Mouse (Mus musculus) midbrain, embryonic 11.5 days (tissue): ENCODE measurements around the gene Prrg3. TPM values are rescaled to one million over a fixed set of nuclear protein-coding genes. Genes with fewer than 3 reads are reported as not detected.

Source experiments
- ATAC-seq: fragments of 200-750 bp; cut with Nextera tagmentation; 2 replicates; pipeline ENCODE4 v1.8.0; 2017; ENCODE audit warnings: moderate TSS enrichment, moderate library complexity; ENCODE audit not compliant: low FRiP score
- DNase-seq: peaks from one replicate; pipeline ENCODE4 v3.0.0; 2015; ENCODE audit warnings: low spot score; ENCODE audit errors: missing footprints
- H3K27ac ChIP-seq: fragments of 300-500 bp; sonication (generic); 2 replicates; pipeline ENCODE4 v1.5.1; 2014; ENCODE audit warnings: low read depth, low read length
- H3K27me3 ChIP-seq: fragments of 300-500 bp; sonication (generic); 2 replicates; pipeline ENCODE4 v1.6.1; 2014; ENCODE audit warnings: mild to moderate bottlenecking, low read length, moderate library complexity, mixed read lengths; ENCODE audit not compliant: control insufficient read depth, insufficient read depth
- H3K36me3 ChIP-seq: fragments of 300-500 bp; sonication (generic); 2 replicates; pipeline ENCODE4 v1.6.1; 2014; ENCODE audit warnings: mild to moderate bottlenecking, low read length, moderate library complexity, mixed read lengths; ENCODE audit not compliant: control insufficient read depth, insufficient read depth
- H3K4me1 ChIP-seq: fragments of 300-500 bp; sonication (generic); 2 replicates; pipeline ENCODE4 v1.6.1; 2014; ENCODE audit warnings: low read length; ENCODE audit not compliant: control insufficient read depth, insufficient read depth
- H3K4me2 ChIP-seq: fragments of 300-500 bp; sonication (generic); 2 replicates; pipeline ENCODE4 v1.6.1; 2014; ENCODE audit warnings: mild to moderate bottlenecking, moderate library complexity
- H3K4me3 ChIP-seq: fragments of 300-500 bp; sonication (generic); 2 replicates; pipeline ENCODE4 v1.5.1; 2014; ENCODE audit warnings: low read depth, low read length
- H3K9ac ChIP-seq: fragments of 300-500 bp; sonication (generic); 2 replicates; pipeline ENCODE4 v1.6.1; 2014; ENCODE audit warnings: low read length
- H3K9me3 ChIP-seq: fragments of 300-500 bp; sonication (generic); 2 replicates; pipeline ENCODE4 v1.6.1; 2016; ENCODE audit warnings: low read length; ENCODE audit not compliant: control insufficient read depth
- WGBS: fragments of 180-500 bp; shearing (Covaris S2); extraction: QIAGEN DNeasy Blood & Tissue Kit; methylation state at CpG from one replicate; pipeline ENCODE4 v1.1.7; 2014; 5-methylcytosine and 5-hydroxymethylcytosine counted together
- polyA plus RNA-seq: library from polyadenylated mRNA; unstranded; fragments of >200 nt; fragmentation: Nextera tagmentation; extraction: Ambion mirVana; gene quantifications from 2 replicates; pipeline ENCODE4 v1.2.1, GENCODE M21; 2014

Gene Prrg3
- polyA plus RNA-seq, 1 experiment from 2014 or later: 6.6 TPM

DNA sequence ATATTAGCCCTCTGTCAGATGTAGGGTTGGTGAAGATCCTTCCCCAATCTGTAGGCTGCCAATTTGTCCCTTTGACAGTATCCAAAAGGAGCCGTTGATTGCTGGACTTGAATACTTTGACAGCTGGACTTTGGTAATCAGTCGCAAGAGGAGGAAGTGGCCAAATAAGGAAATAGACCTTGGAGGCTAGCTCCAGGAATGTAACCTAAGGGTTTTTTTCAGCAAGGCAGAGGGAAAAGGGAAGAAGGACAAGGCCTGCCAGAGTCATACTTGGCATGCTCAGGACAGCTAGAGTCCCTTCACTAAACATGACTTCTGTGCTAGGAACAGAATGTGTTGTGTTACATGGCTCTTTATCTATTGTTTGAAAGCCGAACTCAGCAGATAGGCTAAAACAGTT lies 18.0 kb downstream of the Prrg3 start:
- Histone ChIP-seq H3K9me3 (no peaks in the 10 kb centered on the region), H3K4me2 (no peak overlapping the region), H3K4me1 (no peaks in the 10 kb centered on the region), H3K36me3 (no peaks in the 10 kb centered on the region), H3K27me3 (no peaks in the 10 kb centered on the region), H3K27ac (no peak overlapping the region), H3K9ac (no peak overlapping the region), H3K4me3 (no peak overlapping the region)
- ATAC-seq (no peak), DNase-seq (no peak)
- 75% methylated on average over 3 of the region's 3 CpGs for WGBS

DNA sequence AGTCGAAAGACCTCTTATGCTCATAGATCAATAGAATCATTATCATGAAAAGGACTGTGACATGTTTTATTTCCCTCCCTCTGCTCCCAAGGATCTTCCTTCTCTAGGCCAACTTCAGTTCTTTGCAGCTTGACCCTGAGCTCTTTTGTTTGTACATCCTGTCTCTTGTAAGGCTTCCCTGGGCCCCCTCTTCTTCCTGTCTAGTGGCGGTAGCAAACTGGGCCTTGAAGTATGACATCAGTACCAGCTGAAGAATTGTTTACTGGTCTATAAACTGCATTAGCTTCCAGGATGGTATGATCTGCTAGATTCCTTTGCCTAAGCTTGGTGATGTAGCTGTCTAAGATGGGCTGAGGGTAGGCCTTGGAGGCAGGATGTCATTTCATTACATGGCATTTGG lies 18.9 kb downstream of the Prrg3 start:
- no peak overlapping the region for H3K9ac ChIP-seq
- no peaks in the 10 kb centered on the region for H3K36me3 ChIP-seq
- no peak overlapping the region for H3K27ac ChIP-seq
- H3K27me3 ChIP-seq: no peaks in the 10 kb centered on the region
- H3K9me3 ChIP-seq: no peaks in the 10 kb centered on the region
- no peaks in the 10 kb centered on the region for H3K4me1 ChIP-seq
- WGBS: 83% methylated on average over 2 of the region's 2 CpGs
- ATAC-seq (no peak), DNase-seq (no peak)
- no peak overlapping the region for H3K4me3 ChIP-seq
- no peak overlapping the region for H3K4me2 ChIP-seq

DNA sequence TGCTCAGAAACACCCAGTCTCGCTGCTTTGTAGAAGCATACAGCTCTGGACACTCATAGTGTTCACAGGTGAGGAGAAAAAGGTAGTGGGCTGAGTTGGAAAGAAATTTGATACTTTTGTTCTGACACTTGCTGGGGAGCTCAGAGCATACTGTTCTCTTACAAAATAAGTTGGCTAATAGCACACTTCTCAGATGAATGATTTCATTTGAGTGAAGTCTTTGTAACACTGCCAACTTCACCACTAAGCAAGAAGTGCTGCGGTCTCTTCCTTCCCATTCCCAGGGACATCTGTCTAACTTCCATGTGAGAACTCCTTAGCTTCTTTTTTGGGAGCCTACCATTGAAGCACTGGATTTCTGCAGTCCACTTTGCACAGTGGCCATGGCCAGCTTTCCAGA lies 20.8 kb downstream of the Prrg3 start:
- Histone ChIP-seq H3K4me1 (no peaks in the 10 kb centered on the region), H3K36me3 (no peaks in the 10 kb centered on the region), H3K27me3 (no peaks in the 10 kb centered on the region), H3K9me3 (no peaks in the 10 kb centered on the region), H3K4me3 (no peak overlapping the region), H3K9ac (no peak overlapping the region), H3K4me2 (no peak overlapping the region), H3K27ac (no peak overlapping the region)
- ATAC-seq (no peak), DNase-seq (no peak)
- WGBS: 79% methylated on average over 2 of the region's 2 CpGs

DNA sequence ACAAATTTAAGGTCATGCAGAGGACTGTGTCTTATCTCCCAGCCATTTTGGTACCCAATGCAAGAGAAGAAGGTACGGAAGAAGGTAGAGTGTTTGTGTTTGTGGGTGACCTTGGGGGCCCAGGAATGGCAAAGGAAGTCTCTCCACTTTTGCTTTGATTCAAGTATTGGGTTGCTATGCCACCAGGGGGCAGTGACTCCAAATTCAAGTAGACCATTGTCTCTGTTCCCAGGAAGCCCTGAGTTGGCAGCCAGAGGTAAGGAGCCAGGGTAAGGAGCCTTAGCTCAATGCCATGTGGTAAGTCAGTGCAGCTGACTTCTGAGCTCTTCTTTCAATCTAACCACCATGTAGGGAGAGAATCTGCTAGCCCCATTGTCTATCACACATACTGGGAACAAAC lies 21.4 kb downstream of the Prrg3 start:
- Histone ChIP-seq H3K9ac (no peak overlapping the region), H3K4me2 (no peak overlapping the region), H3K36me3 (no peaks in the 10 kb centered on the region), H3K4me1 (no peaks in the 10 kb centered on the region), H3K4me3 (no peak overlapping the region), H3K9me3 (no peaks in the 10 kb centered on the region), H3K27me3 (no peaks in the 10 kb centered on the region), H3K27ac (no peak overlapping the region)
- WGBS: 81% methylated on average over 1 of the region's 1 CpGs
- DNase-seq: no peak
- no peak for ATAC-seq

DNA sequence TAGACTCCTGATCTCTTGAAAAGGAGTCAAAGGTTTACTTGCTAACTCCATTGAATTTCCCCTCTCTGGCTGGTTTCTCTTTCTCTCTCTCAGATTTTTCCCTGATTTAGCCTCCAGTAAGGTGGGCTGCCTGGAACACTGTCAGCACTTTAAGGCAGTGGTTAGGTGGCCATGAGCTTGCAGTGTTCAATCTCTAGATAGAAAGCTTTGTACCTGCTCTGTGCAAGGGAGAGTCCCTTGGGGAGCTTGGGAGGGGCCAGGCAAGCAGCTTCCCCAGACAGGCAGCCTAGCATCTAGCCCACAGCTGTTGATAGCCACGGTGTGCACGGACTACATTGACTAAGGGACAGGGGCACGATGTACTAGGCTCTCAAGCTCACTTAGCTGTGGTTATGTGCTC lies 29.1 kb downstream of the Prrg3 start, which contains the start of gene Cnga2:
Cnga2 (plus strand) TSS at position 301 of the 400 bp plus-strand sequence.
- no peak within 1 kb of the TSS for H3K4me3 ChIP-seq
- DNase-seq (no peak), ATAC-seq (no peak)
- no peaks in the 10 kb centered on the region for H3K27me3 ChIP-seq
- no peak within 1 kb of the TSS for H3K27ac ChIP-seq
- no peak within 1 kb of the TSS for H3K4me2 ChIP-seq
- H3K4me1 ChIP-seq: no peaks in the 10 kb centered on the region
- no peaks in the 10 kb centered on the region for H3K36me3 ChIP-seq
- no peak within 1 kb of the TSS for H3K9ac ChIP-seq
- 78% methylated on average over 3 of the region's 3 CpGs for WGBS
- no peaks in the 10 kb centered on the region for H3K9me3 ChIP-seq

DNA sequence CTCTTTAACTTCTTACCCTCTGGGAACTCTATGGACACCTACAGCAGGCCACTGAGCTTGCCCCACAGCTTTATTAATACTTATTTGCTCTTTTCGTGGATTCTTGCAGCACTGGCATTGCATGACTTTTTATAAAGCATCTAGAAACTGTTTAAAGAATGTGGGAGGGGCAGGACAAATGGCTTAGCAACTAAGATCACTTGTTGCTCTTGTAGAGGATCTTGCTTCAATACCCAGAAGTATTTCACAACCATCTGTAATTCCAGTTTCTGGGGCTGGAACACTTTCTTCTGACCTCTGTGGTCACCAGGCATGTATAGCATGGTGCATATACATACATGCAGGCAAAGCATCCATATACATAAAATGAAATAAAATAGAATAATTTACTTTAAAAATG lies 33.5 kb downstream of the Prrg3 start:
- H3K4me2 ChIP-seq: no peak overlapping the region
- H3K4me3 ChIP-seq: no peak overlapping the region
- no peaks in the 10 kb centered on the region for H3K4me1 ChIP-seq
- ATAC-seq (no peak), DNase-seq (no peak)
- 75% methylated on average over 1 of the region's 1 CpGs for WGBS
- H3K27ac ChIP-seq: no peak overlapping the region
- H3K9me3 ChIP-seq: no peaks in the 10 kb centered on the region
- H3K9ac ChIP-seq: no peak overlapping the region
- no peaks in the 10 kb centered on the region for H3K36me3 ChIP-seq
- H3K27me3 ChIP-seq: no peaks in the 10 kb centered on the region

DNA sequence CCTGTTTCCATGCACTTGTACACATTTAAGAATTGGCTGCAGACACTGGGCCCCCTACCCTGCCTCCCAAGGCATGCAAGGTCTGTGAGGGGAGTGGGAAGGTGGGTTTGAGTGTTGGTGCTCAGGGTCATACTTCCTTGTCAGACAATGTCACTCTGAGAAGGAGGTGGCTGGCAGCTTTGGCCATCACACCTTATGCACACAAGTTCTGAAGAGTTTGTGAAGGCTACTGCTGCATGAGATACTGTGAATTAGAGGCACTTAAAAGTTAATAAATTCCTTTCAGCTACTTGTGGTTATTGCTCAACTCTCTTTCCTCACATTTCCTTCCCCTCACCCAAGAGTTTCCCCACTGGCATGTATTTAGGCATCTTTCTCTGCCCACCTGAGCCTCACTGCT lies 47.5 kb downstream of the Prrg3 start:
- Histone ChIP-seq H3K4me3 (no peak overlapping the region), H3K4me1 (no peaks in the 10 kb centered on the region), H3K27ac (no peak overlapping the region), H3K4me2 (no peak overlapping the region), H3K9ac (no peak overlapping the region), H3K36me3 (no peaks in the 10 kb centered on the region), H3K27me3 (no peaks in the 10 kb centered on the region), H3K9me3 (no peaks in the 10 kb centered on the region)
- ATAC-seq (no peak), DNase-seq (no peak)

DNA sequence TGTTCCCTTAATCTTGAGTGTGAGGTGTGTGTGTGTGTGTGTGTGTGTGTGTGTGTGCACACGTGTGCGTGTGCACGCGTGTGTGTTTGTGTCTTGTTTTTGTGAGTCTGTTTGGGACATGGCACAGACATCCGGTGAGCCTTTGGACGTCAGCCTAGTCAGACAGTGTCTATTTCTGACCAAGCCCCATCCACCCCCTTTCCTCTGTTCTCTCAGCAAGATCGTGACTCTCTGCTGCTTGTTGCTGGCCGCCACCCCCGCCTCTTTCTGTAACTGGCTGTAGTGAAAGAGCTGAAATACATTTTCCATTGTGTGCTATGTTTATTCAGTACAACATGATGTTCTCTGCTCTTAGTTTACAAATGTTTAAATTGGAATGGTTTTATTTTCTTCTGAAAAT lies 49.8 kb downstream of the Prrg3 start:
- no peaks in the 10 kb centered on the region for H3K36me3 ChIP-seq
- H3K27me3 ChIP-seq: no peaks in the 10 kb centered on the region
- H3K4me3 ChIP-seq: no peak overlapping the region
- no peaks in the 10 kb centered on the region for H3K9me3 ChIP-seq
- no peak for DNase-seq
- H3K27ac ChIP-seq: no peak overlapping the region
- H3K9ac ChIP-seq: no peak overlapping the region
- H3K4me2 ChIP-seq: no peak overlapping the region
- H3K4me1 ChIP-seq: no peaks in the 10 kb centered on the region
- ATAC-seq: 0 out of 2 replicates have a peak, but pooled peaks have one; percentile 42
- 69% methylated on average over 9 of the region's 9 CpGs for WGBS

DNA sequence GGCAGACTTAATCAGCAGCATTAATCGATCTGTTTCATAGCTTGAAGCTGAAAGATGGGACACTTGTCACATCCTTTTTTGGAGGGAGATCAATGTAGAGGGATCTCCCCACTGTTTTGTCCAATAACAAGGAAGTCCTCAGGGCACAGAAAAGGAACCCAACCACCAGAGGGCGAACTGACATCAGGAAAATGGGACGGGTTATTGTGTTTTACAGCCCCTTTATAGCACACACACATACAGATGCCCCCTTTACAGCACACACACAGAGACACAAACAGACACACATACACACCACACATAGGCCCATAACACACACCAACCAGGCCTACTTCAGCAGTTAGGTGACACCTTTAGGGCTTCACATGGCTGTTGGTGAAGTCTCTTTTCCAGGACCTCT lies 50.4 kb downstream of the Prrg3 start:
- Histone ChIP-seq H3K36me3 (no peaks in the 10 kb centered on the region), H3K27me3 (no peaks in the 10 kb centered on the region), H3K4me1 (no peaks in the 10 kb centered on the region), H3K9me3 (no peaks in the 10 kb centered on the region), H3K27ac (no peak overlapping the region), H3K9ac (no peak overlapping the region), H3K4me3 (no peak overlapping the region), H3K4me2 (no peak overlapping the region)
- ATAC-seq: 0 out of 2 replicates have a peak, but pooled peaks have one; percentile 11
- 33% methylated on average over 3 of the region's 3 CpGs for WGBS
- DNase-seq: peak; percentile 82

DNA sequence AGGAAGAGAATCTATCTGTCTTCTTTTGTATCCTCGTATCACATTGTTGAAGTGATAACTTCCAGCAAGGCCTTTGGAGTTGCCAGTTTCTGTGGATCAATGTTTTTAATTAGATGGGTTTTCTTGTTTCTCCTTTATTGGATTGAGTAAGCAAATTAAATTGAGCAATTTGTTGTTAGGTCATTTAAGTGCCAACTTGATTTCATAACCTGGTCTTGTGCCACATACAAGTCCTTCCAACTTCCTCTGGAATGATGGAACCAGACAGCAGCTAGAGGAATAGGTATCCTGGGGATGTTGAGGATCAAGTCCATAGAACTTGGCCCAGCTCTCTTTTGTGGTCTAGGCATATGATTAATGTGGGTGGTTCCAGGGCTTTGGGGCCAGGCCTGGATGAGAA lies 59.8 kb downstream of the Prrg3 start:
- no peaks in the 10 kb centered on the region for H3K4me1 ChIP-seq
- ATAC-seq: no peak
- WGBS: 85% methylated on average over 1 of the region's 1 CpGs
- no peak overlapping the region for H3K4me2 ChIP-seq
- no peak overlapping the region for H3K9ac ChIP-seq
- H3K36me3 ChIP-seq: no peaks in the 10 kb centered on the region
- H3K27me3 ChIP-seq: no peaks in the 10 kb centered on the region
- H3K4me3 ChIP-seq: no peak overlapping the region
- H3K9me3 ChIP-seq: no peaks in the 10 kb centered on the region
- H3K27ac ChIP-seq: no peak overlapping the region
- DNase-seq: no peak
